Mouse (Mus musculus): ENCODE results near the gene Aplp2.

The Aplp2 gene

GRCm38 (mm10) chr9:31223475-31223874 is 11.9 kb upstream of the Aplp2 start:
- no peak for DNase-seq

- DNase-seq, result no peak
These were observed 9.6 kb upstream of the Aplp2 start for GRCm38 (mm10) chr9:31221170-31221569.

- DNase-seq, result no peak
These were observed 6.2 kb upstream of the Aplp2 start for GRCm38 (mm10) chr9:31217631-31218380.

GRCm38 (mm10) chr9:31212500-31213008 is 939 bp upstream of the Aplp2 start:
- peak; percentile 30 for DNase-seq

- peak; percentile 75 for DNase-seq
These were observed 596 bp downstream of the Aplp2 start for GRCm38 (mm10) chr9:31210749-31211689.

- DNase-seq, result no peak
These were observed 1.5 kb downstream of the Aplp2 start for GRCm38 (mm10) chr9:31210163-31210562.

- no peak for DNase-seq
These were observed 2.1 kb downstream of the Aplp2 start for GRCm38 (mm10) chr9:31209502-31209901.

- DNase-seq, result peak; percentile 62
These were observed 3.9 kb downstream of the Aplp2 start for GRCm38 (mm10) chr9:31207732-31208131.

GRCm38 (mm10) chr9:31204722-31205121 is 6.9 kb downstream of the Aplp2 start:
- no peak for DNase-seq

- DNase-seq, result no peak
These were observed 7.9 kb downstream of the Aplp2 start for GRCm38 (mm10) chr9:31203571-31204210.

GRCm38 (mm10) chr9:31203068-31203467 is 8.5 kb downstream of the Aplp2 start:
- no peak for DNase-seq

- DNase-seq, result no peak
These were observed 13.0 kb downstream of the Aplp2 start for GRCm38 (mm10) chr9:31198614-31199013.

GRCm38 (mm10) chr9:31197782-31198181 is 13.8 kb downstream of the Aplp2 start:
- DNase-seq, result no peak

GRCm38 (mm10) chr9:31196742-31197141 is 14.9 kb downstream of the Aplp2 start:
- no peak for DNase-seq

GRCm38 (mm10) chr9:31195573-31195972 is 16.0 kb downstream of the Aplp2 start:
- DNase-seq, result no peak

GRCm38 (mm10) chr9:31192378-31192777 is 19.2 kb downstream of the Aplp2 start:
- DNase-seq, result no peak

- no peak for DNase-seq
These were observed 20.1 kb downstream of the Aplp2 start for GRCm38 (mm10) chr9:31191543-31191942.

GRCm38 (mm10) chr9:31189194-31189593 is 22.4 kb downstream of the Aplp2 start:
- DNase-seq, result no peak

- no peak for DNase-seq
These were observed 27.2 kb downstream of the Aplp2 start for GRCm38 (mm10) chr9:31184439-31184838.

GRCm38 (mm10) chr9:31183061-31183460 is 28.6 kb downstream of the Aplp2 start:
- DNase-seq, result no peak

- no peak for DNase-seq
These were observed 30.1 kb downstream of the Aplp2 start for GRCm38 (mm10) chr9:31181291-31182085.

GRCm38 (mm10) chr9:31177692-31178091 is 33.9 kb downstream of the Aplp2 start:
- DNase-seq, result no peak
